Mouse (Mus musculus): Measurements from ENCODE around the gene Wdr54. TPM values are rescaled to one million over a fixed set of nuclear protein-coding genes. Genes with fewer than 3 reads are reported as not detected.

Gene Wdr54
- polyA plus RNA-seq, 1 experiment from 2014 or later, result 15.9 TPM

DNA sequence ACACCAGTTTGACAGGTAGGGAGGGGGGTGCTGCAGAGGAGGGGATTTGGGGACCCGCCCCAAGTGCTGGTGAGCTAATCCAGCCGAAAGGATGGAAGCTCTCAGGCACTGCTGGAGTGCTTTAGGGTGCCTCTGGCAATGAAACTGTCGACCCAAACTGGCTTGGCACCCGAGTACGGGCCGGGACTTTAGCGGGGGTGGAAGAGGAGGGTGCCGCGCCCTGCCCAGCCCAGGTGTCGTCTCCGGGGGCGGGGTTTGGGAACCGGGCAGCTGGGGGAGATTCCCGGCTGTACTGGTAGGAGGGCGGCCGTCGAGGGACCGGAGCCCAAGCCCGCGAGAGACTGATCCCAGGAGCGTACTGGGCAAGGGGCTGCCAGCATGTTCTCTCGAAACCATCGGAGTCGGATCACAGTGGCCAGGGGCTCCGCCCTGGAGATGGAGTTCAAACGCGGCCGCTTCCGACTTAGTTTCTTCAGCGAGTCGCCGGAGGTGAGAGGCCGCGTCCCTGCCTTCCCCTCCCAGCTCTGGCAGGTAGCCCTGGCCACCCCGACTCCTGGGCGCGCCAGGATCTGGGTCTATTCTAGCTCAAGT, 20.5 kb downstream of the Wdr54 start:
- Histone ChIP-seq H3K9me3 (no peaks in the 10 kb centered on the region), H3K4me1 (replicated peaks) (peaks cover 63% of the 10 kb centered on the region), H3K4me3 (peak overlapping the region; percentile 84), H3K27me3 (ENCODE audit: insufficient read depth, poor library complexity, severe bottlenecking) (peaks cover 15% of the 10 kb centered on the region), H3K36me3 (peaks cover 11% of the 10 kb centered on the region; the same call in 1 of the 2 replicates), H3K27ac (peak overlapping the region; percentile 100)
- DNase-seq (ENCODE audit: low spot score), result peak; percentile 49
- 2% methylated on average over 37 of the region's 37 CpGs for WGBS

DNA sequence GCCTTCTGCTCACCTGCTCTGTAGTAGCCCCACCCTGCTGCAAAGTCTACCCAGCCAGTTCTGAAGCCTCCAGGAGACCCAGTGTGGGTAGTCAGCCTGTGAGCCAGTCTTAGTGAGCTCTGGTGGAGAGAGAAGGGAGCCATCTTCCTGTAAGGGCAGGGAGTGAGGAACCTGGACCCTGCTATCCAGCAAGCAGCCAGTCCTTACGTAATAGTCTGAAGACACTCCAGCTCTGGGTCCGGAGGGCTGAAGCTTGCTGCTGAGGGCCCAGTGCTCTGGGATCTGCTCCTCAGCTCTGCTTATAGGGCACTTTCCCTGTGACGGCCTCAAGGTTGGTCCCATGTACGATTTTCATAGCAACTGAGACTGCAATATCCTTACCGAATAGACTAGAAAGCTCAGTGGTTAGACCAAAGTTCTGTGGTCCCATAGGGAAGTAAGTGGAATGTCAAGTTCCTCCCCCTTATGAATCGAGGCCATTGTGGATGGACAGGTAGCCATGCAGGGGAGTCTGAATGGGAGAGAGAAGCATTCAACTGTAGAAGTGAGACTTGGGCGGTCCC, 21.2 kb downstream of the Wdr54 start, which contains the start of gene Rtkn:
TSS of gene Rtkn (plus strand) at position 513 of the 563 bp plus-strand sequence.
- Histone ChIP-seq H3K27me3 (ENCODE audit: insufficient read depth, poor library complexity, severe bottlenecking) (peaks cover 15% of the 10 kb centered on the region), H3K4me1 (replicated peaks) (peaks cover 60% of the 10 kb centered on the region)
- 53% methylated on average over 7 of the region's 7 CpGs for WGBS

DNA sequence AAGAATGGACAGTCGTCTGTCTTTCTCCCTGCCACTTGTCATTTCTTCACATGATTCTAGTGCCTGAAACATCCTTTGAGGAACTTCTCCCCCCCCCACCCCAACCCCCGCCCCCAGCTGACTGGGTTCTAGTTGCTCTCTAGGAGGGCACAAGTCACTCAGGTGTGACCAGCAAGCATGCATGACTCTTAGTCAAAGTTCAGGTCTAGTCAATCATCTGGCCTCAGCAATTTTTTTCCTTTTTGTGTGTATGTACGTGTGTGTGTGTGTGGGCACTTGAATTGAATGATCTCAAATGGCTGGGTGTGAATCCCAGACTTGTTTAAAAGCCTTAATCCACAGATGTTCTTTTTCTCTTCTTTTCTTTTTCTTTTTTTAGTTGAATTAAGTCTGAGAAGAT, 22.0 kb downstream of the Wdr54 start:
- Histone ChIP-seq H3K27me3 (ENCODE audit: insufficient read depth, poor library complexity, severe bottlenecking) (peaks cover 15% of the 10 kb centered on the region), H3K27ac (no peak overlapping the region), H3K36me3 (0 out of 2 replicates have a peak, but pooled peaks cover 1% of the 10 kb centered on the region), H3K9me3 (no peaks in the 10 kb centered on the region), H3K4me1 (replicated peaks) (peaks cover 52% of the 10 kb centered on the region), H3K4me3 (no peak overlapping the region)
- WGBS, result 71% methylated on average over 3 of the region's 3 CpGs
- DNase-seq (ENCODE audit: low spot score), result no peak

More for the DNA sequence above, 21.2 kb downstream of the Wdr54 start, which contains the start of gene Rtkn:
- peak within 1 kb of the TSS; percentile 84 for H3K4me3 ChIP-seq
- H3K36me3 ChIP-seq, result peaks cover 10% of the 10 kb centered on the region; the same call in 1 of the 2 replicates
- H3K27ac ChIP-seq, result peak within 1 kb of the TSS; percentile 100
- no peak for DNase-seq (ENCODE audit: low spot score)
- H3K9me3 ChIP-seq, result no peaks in the 10 kb centered on the region

DNA sequence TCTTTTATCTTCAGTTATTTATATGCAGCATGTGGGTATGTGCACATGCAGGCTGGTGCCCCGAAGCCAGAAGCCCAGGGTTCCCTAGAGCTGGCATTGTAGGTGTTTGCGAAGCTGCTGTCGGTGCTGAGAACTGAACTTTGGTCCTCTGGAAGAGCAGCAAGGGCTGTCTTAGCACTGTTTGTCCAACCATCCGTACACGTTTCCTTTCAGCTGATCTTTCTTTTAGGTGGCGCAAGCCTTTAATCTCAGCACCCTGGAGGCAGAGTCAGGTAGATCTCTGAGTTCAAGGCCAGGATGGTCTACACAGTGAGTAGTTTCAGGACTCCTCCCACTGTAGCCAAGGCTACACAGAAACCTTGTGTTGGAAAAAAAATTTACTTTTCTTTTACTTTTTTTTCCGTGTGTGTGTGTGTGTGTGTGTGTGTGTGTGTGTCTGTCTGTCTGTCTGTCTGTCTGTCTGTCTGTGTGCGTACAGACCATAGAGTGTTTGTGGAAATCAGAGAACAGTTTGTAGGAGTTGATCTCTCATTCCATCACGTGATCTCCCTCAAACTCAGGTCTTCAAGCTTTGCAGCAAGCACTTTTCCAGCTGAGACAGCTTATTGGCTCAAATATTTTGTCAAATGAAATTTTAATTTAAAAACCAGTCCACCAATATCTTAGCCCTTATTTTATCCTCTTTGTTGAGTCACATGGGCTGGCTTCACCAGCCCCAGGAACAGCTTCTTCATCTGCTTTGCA, 23.8 kb downstream of the Wdr54 start:
- no peak for DNase-seq (ENCODE audit: low spot score)
- WGBS, result 89% methylated on average over 9 of the region's 9 CpGs
- H3K4me1 ChIP-seq (replicated peaks), result peaks cover 34% of the 10 kb centered on the region
- no peaks in the 10 kb centered on the region for H3K9me3 ChIP-seq
- H3K4me3 ChIP-seq, result no peak overlapping the region
- H3K36me3 ChIP-seq, result no peaks in the 10 kb centered on the region
- H3K27ac ChIP-seq, result no peak overlapping the region
- H3K27me3 ChIP-seq (ENCODE audit: insufficient read depth, poor library complexity, severe bottlenecking), result peaks cover 15% of the 10 kb centered on the region

DNA sequence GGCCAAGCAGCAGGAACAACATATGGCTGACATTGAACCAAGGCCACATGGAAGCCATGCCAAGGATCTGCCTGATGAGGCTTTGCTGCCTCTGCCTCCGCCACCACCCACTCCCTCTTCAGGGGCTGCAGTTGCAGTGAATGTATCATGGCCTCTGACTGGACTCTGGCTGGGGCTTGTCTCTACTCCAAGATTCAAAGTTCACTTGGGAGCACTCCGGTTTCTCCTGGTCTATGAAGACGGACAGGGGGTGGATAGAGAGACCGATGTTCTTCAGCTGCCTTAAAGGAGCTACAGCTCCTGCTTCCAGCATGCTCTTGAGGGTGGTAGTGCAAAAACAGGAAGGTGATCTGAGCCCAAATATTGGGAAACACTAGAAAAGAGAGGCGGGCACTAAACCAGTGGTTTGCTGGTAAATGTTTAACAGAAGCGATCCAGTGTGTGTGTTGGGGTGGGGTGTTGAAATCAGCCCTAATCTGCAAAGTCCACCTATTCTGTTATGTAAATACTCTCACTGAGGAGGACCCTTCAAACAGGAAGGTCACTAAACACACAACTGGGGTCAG, 24.6 kb downstream of the Wdr54 start:
- DNase-seq (ENCODE audit: low spot score), result no peak
- no peaks in the 10 kb centered on the region for H3K9me3 ChIP-seq
- 0 out of 2 replicates have a peak overlapping the region, but pooled peaks have one; percentile 8 for H3K27ac ChIP-seq
- H3K36me3 ChIP-seq, result no peaks in the 10 kb centered on the region
- H3K4me3 ChIP-seq, result no peak overlapping the region
- 80% methylated on average over 6 of the region's 6 CpGs for WGBS
- H3K4me1 ChIP-seq (replicated peaks), result peaks cover 26% of the 10 kb centered on the region
- peaks cover 15% of the 10 kb centered on the region for H3K27me3 ChIP-seq (ENCODE audit: insufficient read depth, poor library complexity, severe bottlenecking)

DNA sequence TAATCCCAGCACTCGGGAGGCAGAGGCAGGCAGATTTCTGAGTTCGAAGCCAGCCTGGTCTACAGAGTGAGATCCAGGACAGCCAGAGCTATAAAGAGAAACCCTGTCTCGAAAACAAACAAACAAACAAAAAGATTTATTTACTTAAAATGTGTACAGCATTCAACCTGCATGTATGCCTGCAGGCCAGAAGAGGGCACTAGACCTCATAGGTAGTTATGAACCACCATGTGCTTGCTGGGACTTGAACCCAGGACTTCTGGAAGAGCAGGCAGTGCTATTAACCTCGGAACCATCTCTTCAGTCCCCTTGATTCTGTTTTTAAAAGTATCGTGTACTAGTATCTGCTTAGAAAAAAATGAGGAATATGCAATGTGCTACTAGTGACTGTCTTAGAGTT, 28.8 kb downstream of the Wdr54 start:
- Histone ChIP-seq H3K9me3 (no peaks in the 10 kb centered on the region), H3K36me3 (peaks cover 4% of the 10 kb centered on the region; the same call in 1 of the 2 replicates), H3K4me3 (no peak overlapping the region), H3K4me1 (replicated peaks) (peaks cover 27% of the 10 kb centered on the region), H3K27me3 (ENCODE audit: insufficient read depth, poor library complexity, severe bottlenecking) (no peaks in the 10 kb centered on the region), H3K27ac (no peak overlapping the region)
- DNase-seq (ENCODE audit: low spot score), result no peak
- 96% methylated on average over 5 of the region's 5 CpGs for WGBS

DNA sequence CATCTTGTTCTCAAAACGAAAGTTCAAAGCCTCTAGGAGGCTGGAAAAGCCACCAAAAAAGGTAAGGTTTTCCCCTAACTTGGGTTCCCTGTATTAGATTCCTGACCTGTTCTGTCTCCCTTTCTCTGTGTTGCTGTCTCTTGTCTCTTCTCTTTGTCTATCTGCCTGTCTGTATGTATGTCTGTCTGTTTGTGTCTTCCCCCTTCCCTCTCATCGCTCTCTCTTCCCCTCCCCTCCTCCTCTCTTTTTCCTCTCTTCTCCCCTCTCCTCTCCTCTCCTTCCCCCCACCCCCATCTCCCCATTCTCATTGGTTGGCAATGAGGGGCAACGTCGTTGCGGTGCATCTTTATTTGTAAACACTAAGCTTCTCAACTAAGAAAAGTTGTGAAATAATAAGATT, 30.9 kb downstream of the Wdr54 start, which contains the start of gene Ino80b:
TSS of gene Ino80b (minus strand) at position 101 of the 400 bp plus-strand sequence.
- H3K36me3 ChIP-seq, result peaks cover 4% of the 10 kb centered on the region; the same call in 1 of the 2 replicates
- H3K27ac ChIP-seq, result peak within 1 kb of the TSS; percentile 93
- H3K4me1 ChIP-seq (replicated peaks), result peaks cover 39% of the 10 kb centered on the region
- H3K4me3 ChIP-seq, result peak within 1 kb of the TSS; percentile 84
- H3K27me3 ChIP-seq (ENCODE audit: insufficient read depth, poor library complexity, severe bottlenecking), result no peaks in the 10 kb centered on the region
- DNase-seq (ENCODE audit: low spot score), result no peak
- WGBS, result 27% methylated on average over 5 of the region's 5 CpGs
- no peaks in the 10 kb centered on the region for H3K9me3 ChIP-seq

DNA sequence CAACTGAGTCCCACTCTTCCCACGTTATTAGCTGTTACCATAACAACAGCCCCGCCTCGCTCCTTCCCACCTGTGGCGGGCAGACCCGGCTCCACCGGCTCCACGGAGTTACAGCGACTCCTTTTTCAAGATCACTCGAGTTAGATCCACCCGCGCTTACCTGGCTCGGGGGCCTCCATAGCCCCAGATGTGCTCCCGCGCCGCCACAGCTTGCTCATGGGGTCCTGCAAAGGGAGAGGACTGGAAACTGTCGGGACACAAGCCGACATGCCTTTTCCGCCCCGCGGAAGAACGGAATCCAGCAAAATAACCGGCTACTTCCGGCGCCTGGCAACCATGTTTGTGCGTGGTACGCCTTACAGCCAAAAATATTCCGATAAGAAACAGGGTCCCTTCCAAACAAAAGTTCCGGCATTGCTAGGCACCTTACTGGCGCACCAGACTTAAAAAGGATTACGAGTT, 31.3 kb downstream of the Wdr54 start:
- Histone ChIP-seq H3K9me3 (no peaks in the 10 kb centered on the region), H3K27me3 (ENCODE audit: insufficient read depth, poor library complexity, severe bottlenecking) (no peaks in the 10 kb centered on the region), H3K36me3 (peaks cover 5% of the 10 kb centered on the region), H3K27ac (peak overlapping the region; percentile 93), H3K4me1 (replicated peaks) (peaks cover 44% of the 10 kb centered on the region), H3K4me3 (peak overlapping the region; percentile 84)
- WGBS, result under 1% methylated on average over 30 of the region's 30 CpGs
- DNase-seq (ENCODE audit: low spot score), result peak; percentile 93

DNA sequence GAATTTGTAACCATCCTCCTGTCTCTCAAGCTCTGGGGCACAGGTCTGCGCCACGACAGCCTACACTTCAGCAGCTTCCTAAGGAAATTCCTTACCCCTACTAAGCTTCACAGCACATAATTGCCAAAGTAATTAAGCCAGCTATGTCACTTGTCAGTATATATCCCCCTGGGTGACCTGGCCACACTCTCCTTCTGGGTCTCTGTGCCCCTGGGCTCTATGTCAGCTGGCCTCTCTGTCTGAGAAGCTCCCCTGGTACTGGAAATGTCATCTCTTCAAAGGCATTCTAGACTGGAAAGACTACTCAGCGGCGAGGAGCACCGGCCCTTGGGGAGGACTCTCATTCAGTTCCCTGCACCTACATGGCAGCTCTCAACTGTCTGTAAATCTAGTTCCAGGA, 33.2 kb downstream of the Wdr54 start:
- no peaks in the 10 kb centered on the region for H3K27me3 ChIP-seq (ENCODE audit: insufficient read depth, poor library complexity, severe bottlenecking)
- H3K9me3 ChIP-seq, result no peaks in the 10 kb centered on the region
- peak overlapping the region; percentile 99; the same call in 1 of the 2 replicates for H3K27ac ChIP-seq
- no peak for DNase-seq (ENCODE audit: low spot score)
- peaks cover 24% of the 10 kb centered on the region for H3K36me3 ChIP-seq
- WGBS, result 78% methylated on average over 5 of the region's 5 CpGs
- peak overlapping the region; percentile 91 for H3K4me3 ChIP-seq
- H3K4me1 ChIP-seq (replicated peaks), result peaks cover 58% of the 10 kb centered on the region

DNA sequence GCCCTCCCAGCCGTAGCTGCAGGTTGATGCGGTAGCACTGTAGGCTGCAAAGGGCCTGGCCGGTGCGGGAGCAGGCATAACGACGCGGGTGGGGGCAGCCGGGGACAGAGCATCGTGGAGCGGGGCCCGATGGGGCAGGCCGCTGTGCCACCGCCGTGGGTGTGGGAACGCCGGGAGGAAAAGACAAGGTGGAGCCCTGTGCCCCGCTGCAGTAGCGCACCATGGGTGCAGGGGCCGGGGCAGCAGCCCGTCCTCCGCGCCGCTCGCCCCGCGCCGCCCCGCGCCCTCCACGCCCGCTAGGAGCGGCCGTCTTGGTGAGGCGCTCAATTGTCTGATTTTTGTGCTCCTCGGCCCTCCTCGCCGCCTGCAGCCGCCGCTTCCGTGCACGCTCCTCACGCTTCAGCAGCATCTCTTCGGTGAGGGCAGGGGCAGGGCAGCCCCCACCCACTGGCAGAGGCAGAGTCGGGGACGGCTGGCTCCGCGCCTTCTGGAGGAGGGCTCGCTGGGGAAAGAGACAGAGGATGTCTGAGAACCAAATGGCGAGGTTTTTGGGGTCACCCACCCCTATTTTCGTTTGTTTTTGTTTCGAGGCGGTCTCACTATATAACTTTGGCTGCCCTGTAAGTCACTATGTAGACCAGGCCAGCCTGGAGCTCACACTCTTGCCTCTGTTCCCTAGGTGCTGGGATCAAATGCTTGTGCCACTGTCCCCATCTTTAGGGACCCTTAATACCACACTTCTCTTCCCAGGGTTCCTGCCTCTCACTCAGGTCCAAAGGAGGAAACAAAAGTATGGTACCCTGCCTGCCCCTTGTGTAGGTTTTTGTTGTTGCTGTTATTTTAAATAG, 34.1 kb downstream of the Wdr54 start:
- Histone ChIP-seq H3K4me1 (replicated peaks) (peaks cover 66% of the 10 kb centered on the region), H3K27ac (peak overlapping the region; percentile 99), H3K36me3 (peaks cover 33% of the 10 kb centered on the region), H3K27me3 (ENCODE audit: insufficient read depth, poor library complexity, severe bottlenecking) (no peaks in the 10 kb centered on the region), H3K9me3 (no peaks in the 10 kb centered on the region), H3K4me3 (peak overlapping the region; percentile 91)
- DNase-seq (ENCODE audit: low spot score), result no peak
- WGBS, result 2% methylated on average over 49 of the region's 52 CpGs

DNA sequence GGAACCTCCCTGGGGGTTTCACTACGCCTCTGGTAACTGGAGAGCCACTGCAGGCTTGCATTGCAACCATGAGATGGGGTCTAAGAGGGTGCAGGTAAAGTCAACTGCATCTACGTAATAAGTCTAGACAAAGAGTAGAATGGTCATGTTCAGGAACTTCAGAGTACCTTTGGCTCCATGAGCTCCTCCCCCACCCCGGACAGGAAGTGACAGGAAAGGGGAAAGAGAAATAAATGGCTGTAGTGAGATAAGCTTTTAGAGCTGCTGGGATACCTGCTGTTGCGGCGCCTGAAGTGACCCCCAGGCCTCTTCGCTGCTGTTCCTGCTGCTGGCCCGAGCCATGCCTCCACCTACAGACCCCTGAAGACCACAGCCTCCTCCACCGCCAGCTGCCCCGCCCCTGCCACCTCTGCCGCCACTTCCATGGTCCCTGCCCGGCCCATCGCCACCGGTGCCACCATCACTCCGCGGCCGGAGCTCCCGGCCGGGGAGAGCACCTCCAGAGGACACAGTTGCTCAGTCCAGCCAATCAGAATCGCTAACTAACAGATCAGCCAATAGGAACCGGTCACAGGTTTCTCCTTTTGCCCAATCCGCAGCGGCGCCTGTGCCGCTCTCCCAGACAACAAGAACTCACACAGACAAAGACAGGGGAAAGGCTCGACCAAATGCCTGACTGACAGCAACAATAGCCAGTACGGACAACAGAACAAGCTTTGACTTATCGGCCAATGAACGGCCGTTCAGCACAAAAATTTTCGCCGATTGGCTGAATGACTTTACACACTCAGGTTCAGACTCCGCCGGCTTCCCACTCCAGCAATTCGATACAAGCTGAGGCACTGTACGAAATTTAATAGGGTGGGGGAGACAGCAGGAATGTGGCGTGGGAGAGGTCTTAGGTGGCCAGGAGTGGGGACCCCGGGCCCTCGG, 35.0 kb downstream of the Wdr54 start, which contains the start of gene Wbp1:
TSS of gene Wbp1 (minus strand) at position 630 of the 933 bp plus-strand sequence.
- WGBS, result under 1% methylated on average over 38 of the region's 38 CpGs
- peak; percentile 96 for DNase-seq (ENCODE audit: low spot score)
- H3K27ac ChIP-seq, result peak within 1 kb of the TSS; percentile 99
- H3K27me3 ChIP-seq (ENCODE audit: insufficient read depth, poor library complexity, severe bottlenecking), result no peaks in the 10 kb centered on the region
- H3K4me3 ChIP-seq, result peak within 1 kb of the TSS; percentile 91
- peaks cover 40% of the 10 kb centered on the region for H3K36me3 ChIP-seq
- H3K9me3 ChIP-seq, result no peaks in the 10 kb centered on the region
- peaks cover 75% of the 10 kb centered on the region for H3K4me1 ChIP-seq (replicated peaks)
